Comparison of ENCODE assay signal across 9 mouse cellular contexts in the genomic region with DNA sequence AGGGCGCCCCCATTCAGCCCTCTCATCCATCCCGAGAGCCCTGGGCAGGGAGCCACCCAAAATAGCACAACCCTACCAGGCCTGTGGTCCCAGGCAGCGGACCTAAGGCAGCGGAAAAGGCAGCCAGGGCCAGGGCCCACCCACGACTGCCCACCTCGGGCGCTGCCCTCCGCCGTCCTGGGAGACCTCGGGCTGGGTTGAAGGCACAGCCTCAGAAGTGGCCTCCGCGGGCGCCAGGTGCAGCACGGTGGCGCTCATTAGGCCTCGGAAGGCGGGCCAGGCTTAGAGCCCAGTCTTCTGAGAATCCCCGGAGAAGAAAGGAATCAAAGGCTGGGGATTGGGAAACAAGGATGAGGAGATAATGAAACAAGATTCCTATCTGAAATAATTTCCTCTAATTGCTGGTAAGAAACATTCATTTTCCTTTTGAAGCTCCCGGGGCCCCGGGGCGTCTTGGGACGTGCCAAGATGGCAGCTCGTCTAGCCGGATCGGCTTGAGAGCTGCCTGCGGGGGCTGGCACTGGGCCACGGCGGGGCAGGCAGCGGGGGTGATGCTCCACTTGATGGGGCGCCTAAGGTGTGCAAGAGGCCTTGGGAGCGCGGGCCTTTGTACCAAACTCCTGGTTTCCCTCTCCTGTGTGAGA. TPM values are rescaled to one million over a fixed set of nuclear protein-coding genes. Genes with fewer than 3 reads are reported as not detected.
DNase-seq lines count a peak whose midpoint lies in the region; ATAC-seq lines count a peak whose summit lies in the region.
"Had no signal": no experiment of that assay in that cellular context is flagged by ENCODE, and none has a peak within 500 bp of the region (broad histone marks: within the 10 kb centered on the region; RNA-seq: fewer than 3 reads in every experiment).

No protein-coding gene starts in this region.

- intact Hi-C loops in heart, postnatal 10 days (cut with DNase I): no loop called here

- peak overlapping the region; percentile 45 for H3K4me2 ChIP-seq in intestine, embryonic 15.5 days (replicated peaks)
- peak overlapping the region; percentile 38 for H3K4me2 ChIP-seq in stomach, embryonic 16.5 days (ENCODE audit: low read depth, low read length)

- H3K9me3 ChIP-seq in heart, embryonic 10.5 days: no peaks in the 10 kb centered on the region
- no peaks in the 10 kb centered on the region for H3K9me3 ChIP-seq in intestine, embryonic 15.5 days
- no peaks in the 10 kb centered on the region for H3K9me3 ChIP-seq in stomach, embryonic 16.5 days (replicated peaks; ENCODE audit: control insufficient read depth, low read length)

- DNase-seq in heart, embryonic 10.5 days (ENCODE audit: low spot score): no peak
- no peak for DNase-seq in heart, postnatal 10 days
- DNase-seq in right cerebral cortex, postnatal 4 days: peak; percentile 30
- no peak for DNase-seq in right cerebral cortex, postnatal 25 days
- no peak for DNase-seq in urinary bladder, postnatal 25 days (ENCODE audit: low spot score)
- no peak for DNase-seq in adrenal gland, postnatal 36 days

- ATAC-seq in intestine, embryonic 15.5 days: no peak; the same call in 1 of the 2 replicates
- ATAC-seq in stomach, embryonic 16.5 days (ENCODE audit: insufficient read depth, low FRiP score): peak; percentile 14; the same call in 1 of the 2 replicates

- no peaks in the 10 kb centered on the region for H3K36me3 ChIP-seq in heart, embryonic 10.5 days
- H3K36me3 ChIP-seq in intestine, embryonic 15.5 days: no peaks in the 10 kb centered on the region
- H3K36me3 ChIP-seq in stomach, embryonic 16.5 days (ENCODE audit: control insufficient read depth, insufficient read depth, low read length): no peaks in the 10 kb centered on the region

- no peak overlapping the region for H3K9ac ChIP-seq in intestine, embryonic 15.5 days
- H3K9ac ChIP-seq in stomach, embryonic 16.5 days (ENCODE audit: low read length): 0 out of 2 replicates have a peak overlapping the region, but pooled peaks have one; percentile 9

- H3K4me1 ChIP-seq in heart, embryonic 10.5 days: peaks cover 23% of the 10 kb centered on the region
- H3K4me1 ChIP-seq in intestine, embryonic 15.5 days (replicated peaks): 0 out of 2 replicates have a peak, but pooled peaks cover 8% of the 10 kb centered on the region
- peaks cover 4% of the 10 kb centered on the region; the same call in 1 of the 2 replicates for H3K4me1 ChIP-seq in stomach, embryonic 16.5 days (ENCODE audit: control insufficient read depth, insufficient read depth, low read length)

- peaks cover 31% of the 10 kb centered on the region for H3K27me3 ChIP-seq in heart, embryonic 10.5 days (ENCODE audit: insufficient read depth, poor library complexity, severe bottlenecking)
- H3K27me3 ChIP-seq in intestine, embryonic 15.5 days (replicated peaks): 0 out of 2 replicates have a peak, but pooled peaks cover 3% of the 10 kb centered on the region
- no peaks in the 10 kb centered on the region for H3K27me3 ChIP-seq in stomach, embryonic 16.5 days (ENCODE audit: control insufficient read depth, insufficient read depth, low read length)

- H3K27ac ChIP-seq in heart, embryonic 10.5 days: peak overlapping the region; percentile 30; the same call in 1 of the 2 replicates
- H3K27ac ChIP-seq in intestine, embryonic 15.5 days: no peak overlapping the region
- no peak overlapping the region for H3K27ac ChIP-seq in stomach, embryonic 16.5 days (ENCODE audit: low read length)

- H3K4me3 ChIP-seq in heart, embryonic 10.5 days: peak overlapping the region; percentile 49
- H3K4me3 ChIP-seq in intestine, embryonic 15.5 days (replicated peaks): peak overlapping the region; percentile 6; the same call in 1 of the 2 replicates
- H3K4me3 ChIP-seq in stomach, embryonic 16.5 days (replicated peaks; ENCODE audit: low read length): peak overlapping the region; percentile 1; the same call in 1 of the 2 replicates

- WGBS in heart, embryonic 10.5 days: 15% methylated on average over 32 of the region's 32 CpGs
- WGBS in intestine, embryonic 15.5 days: 31% methylated on average over 32 of the region's 32 CpGs
- 19% methylated on average over 32 of the region's 32 CpGs for WGBS in stomach, embryonic 16.5 days

RNA-seq across cellular contexts. Expression of gene Myl10, which starts 21.4 kb away (rescaled TPM):
- polyA plus RNA-seq in heart, embryonic 10.5 days (2016; fragmentation: Nextera tagmentation; extraction: Ambion mirVana): not detected in 2 replicates
- total RNA-seq in heart, postnatal 10 days (2021): not detected
- polyA plus RNA-seq in intestine, embryonic 15.5 days (2015; fragmentation: Nextera tagmentation; extraction: Ambion mirVana): not detected in 2 replicates
- 0.36 TPM in 1 of 2 replicates, not detected in the other for polyA plus RNA-seq in stomach, embryonic 16.5 days (2015; fragmentation: Nextera tagmentation; extraction: Ambion mirVana)
- total RNA-seq in adrenal gland, postnatal 36 days (2021): not detected
- polyA plus RNA-seq: neural tube, embryonic 14.5 days had no signal
